Mouse (Mus musculus): Measurements from ENCODE around the gene Prkch.
A peak's percentile ranks its signal among the peaks of the same experiment; 100 is the strongest.

Prkch gene

GRCm38 (mm10) chr12:73715954-73716731 lies 131.5 kb downstream of the Prkch start:
- no peak for DNase-seq (ENCODE audit: low spot score)

GRCm38 (mm10) chr12:73718036-73718435 lies 133.4 kb downstream of the Prkch start:
- no peak for DNase-seq (ENCODE audit: low spot score)

- DNase-seq (ENCODE audit: low spot score): no peak
Measured at GRCm38 (mm10) chr12:73719816-73720215, 135.2 kb downstream of the Prkch start.

GRCm38 (mm10) chr12:73720466-73720865 lies 135.9 kb downstream of the Prkch start:
- DNase-seq (ENCODE audit: low spot score): no peak

- DNase-seq (ENCODE audit: low spot score): no peak
Measured at GRCm38 (mm10) chr12:73722060-73722459, 137.5 kb downstream of the Prkch start.

GRCm38 (mm10) chr12:73723067-73723466 lies 138.5 kb downstream of the Prkch start:
- no peak for DNase-seq (ENCODE audit: low spot score)

GRCm38 (mm10) chr12:73723887-73724286 lies 139.3 kb downstream of the Prkch start:
- DNase-seq (ENCODE audit: low spot score): no peak

- DNase-seq (ENCODE audit: low spot score): no peak
Measured at GRCm38 (mm10) chr12:73725825-73726604, 141.4 kb downstream of the Prkch start.

- DNase-seq (ENCODE audit: low spot score): no peak
Measured at GRCm38 (mm10) chr12:73727046-73727445, 142.4 kb downstream of the Prkch start.

- no peak for DNase-seq (ENCODE audit: low spot score)
Measured at GRCm38 (mm10) chr12:73730603-73731002, 146.0 kb downstream of the Prkch start.

GRCm38 (mm10) chr12:73731093-73731492 lies 146.5 kb downstream of the Prkch start:
- no peak for DNase-seq (ENCODE audit: low spot score)

- no peak for DNase-seq (ENCODE audit: low spot score)
Measured at GRCm38 (mm10) chr12:73731848-73732540, 147.4 kb downstream of the Prkch start.

- no peak for DNase-seq (ENCODE audit: low spot score)
Measured at GRCm38 (mm10) chr12:73732862-73733261, 148.3 kb downstream of the Prkch start.

- no peak for DNase-seq (ENCODE audit: low spot score)
Measured at GRCm38 (mm10) chr12:73736931-73737330, 152.3 kb downstream of the Prkch start.

GRCm38 (mm10) chr12:73739611-73740219 lies 155.1 kb downstream of the Prkch start:
- DNase-seq (ENCODE audit: low spot score): no peak

GRCm38 (mm10) chr12:73742577-73742976 lies 158.0 kb downstream of the Prkch start:
- DNase-seq (ENCODE audit: low spot score): peak; percentile 80

- DNase-seq (ENCODE audit: low spot score): no peak
Measured at GRCm38 (mm10) chr12:73743087-73743486, 158.5 kb downstream of the Prkch start.

GRCm38 (mm10) chr12:73746072-73746471 lies 161.5 kb downstream of the Prkch start:
- DNase-seq (ENCODE audit: low spot score): no peak

GRCm38 (mm10) chr12:73748373-73748772 lies 163.8 kb downstream of the Prkch start:
- DNase-seq (ENCODE audit: low spot score): no peak

GRCm38 (mm10) chr12:73754476-73755150 lies 170.0 kb downstream of the Prkch start:
- no peak for DNase-seq (ENCODE audit: low spot score)

- DNase-seq (ENCODE audit: low spot score): no peak
Measured at GRCm38 (mm10) chr12:73755646-73756045, 171.1 kb downstream of the Prkch start.

- no peak for DNase-seq (ENCODE audit: low spot score)
Measured at GRCm38 (mm10) chr12:73756527-73756926, 171.9 kb downstream of the Prkch start.

Data from ovary, adult 18-20 months (tissue).